Mouse (Mus musculus): ENCODE measurements at regions not wholly inside any gene's neighbourhood (a gene's known extent, or its start where the extent isn't known, plus 50 kb on each side); places are given as distances from the start of the nearest gene placed in this dataset.

GRCm38 (mm10) chr15:38431668-38432067 lies 1006.3 kb downstream of the 4930447A16Rik start:
- no peak for TF ChIP-seq CTCF (IDR thresholded peaks at IDR 0.05; ENCODE audit: control insufficient read depth, insufficient read depth, insufficient replicate concordance, low read depth, low read length)
- TF ChIP-seq POLR2A (IDR thresholded peaks at IDR 0.05; ENCODE audit: control insufficient read depth, low read depth, low read length), result no peak
